Mouse (Mus musculus): ENCODE measurements around the gene Zcchc14.
"Not testable (repeated sequence)": the region's sequence is repeated elsewhere in the genome, so short reads cannot be mapped to it uniquely, and the experiment has no call there.

Zcchc14 gene

DNA sequence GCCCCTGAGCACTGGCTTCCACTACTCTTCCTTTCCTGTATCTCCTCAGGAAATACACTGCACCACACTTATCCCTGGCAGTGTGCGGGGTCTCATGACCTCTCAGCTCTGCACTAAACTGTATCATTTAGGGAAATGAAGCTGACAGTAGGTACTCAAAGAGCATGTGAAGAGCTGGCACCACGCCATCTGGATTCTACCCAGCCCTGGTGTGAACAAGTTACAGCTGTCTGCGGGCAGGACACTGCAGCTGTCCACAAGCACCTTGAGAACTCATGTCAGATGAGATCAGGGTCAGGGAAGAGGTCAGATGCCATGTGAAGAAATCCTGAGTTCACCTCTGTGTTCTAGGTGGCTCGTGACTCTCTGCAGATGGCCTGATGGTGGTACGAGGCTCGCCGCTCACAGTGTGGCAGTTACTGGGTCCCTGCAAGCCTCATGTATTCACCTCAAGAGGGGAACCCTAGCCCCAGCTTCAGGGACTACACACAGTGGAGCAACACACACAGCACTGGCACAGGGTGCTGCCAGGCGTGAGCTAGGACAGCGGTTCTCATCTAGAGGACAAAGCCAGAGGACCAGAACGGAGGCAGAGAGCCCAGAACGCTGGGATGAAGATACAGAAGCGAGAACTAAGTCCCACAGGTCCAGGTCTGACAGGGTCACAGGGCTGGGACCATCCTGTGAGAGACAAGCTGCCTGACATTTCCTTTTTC lies 31.7 kb downstream of the Zcchc14 start:
- no peak for DNase-seq

DNA sequence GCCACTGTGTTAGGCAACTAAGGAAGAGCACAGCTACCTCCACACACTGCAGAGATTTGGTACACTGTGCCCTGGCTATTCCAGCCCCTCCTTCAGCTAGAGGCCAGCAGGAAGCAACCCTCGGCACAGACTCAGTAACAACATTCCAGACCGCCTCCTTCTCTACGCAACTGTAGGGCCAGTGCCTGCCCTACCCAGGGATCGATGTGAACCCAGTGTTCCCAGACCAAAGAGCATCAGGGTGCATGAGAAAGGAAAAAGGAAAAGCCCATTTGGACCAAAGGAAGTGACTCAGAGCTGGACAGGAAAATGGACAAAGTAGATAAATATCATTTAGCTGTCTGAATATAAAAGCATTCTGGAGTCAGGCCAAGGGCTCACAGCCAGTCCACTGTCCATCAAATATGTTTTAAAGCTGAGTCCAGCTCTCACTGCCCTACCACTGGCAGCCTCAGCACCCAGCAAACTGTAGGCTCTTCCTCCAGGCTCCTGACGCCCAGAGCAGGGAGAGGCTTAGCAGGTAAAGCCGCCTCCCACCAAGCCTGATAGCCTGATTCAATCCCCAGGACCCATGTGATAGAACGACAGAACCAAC lies 33.2 kb downstream of the Zcchc14 start:
- DNase-seq, result no peak

DNA sequence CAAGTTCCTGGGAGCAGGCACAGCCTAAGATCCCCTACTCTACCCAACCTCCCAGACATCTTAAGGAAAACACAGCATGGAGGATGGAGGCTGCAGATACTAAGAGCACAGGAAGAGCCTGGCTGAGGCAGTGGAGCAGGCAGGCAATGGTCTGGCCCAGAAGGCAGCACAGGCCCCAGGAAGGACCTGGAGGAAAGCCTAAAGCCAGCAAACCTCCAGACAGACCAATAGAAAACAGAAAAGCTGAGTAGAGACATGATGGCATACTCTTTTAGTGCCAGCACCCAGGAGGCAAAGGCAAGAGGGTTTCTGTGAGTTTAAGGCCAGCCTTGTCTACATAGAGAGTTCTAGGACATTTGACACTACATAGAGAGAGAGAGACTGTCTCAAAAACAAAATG lies 39.3 kb downstream of the Zcchc14 start:
- DNase-seq, result no peak

DNA sequence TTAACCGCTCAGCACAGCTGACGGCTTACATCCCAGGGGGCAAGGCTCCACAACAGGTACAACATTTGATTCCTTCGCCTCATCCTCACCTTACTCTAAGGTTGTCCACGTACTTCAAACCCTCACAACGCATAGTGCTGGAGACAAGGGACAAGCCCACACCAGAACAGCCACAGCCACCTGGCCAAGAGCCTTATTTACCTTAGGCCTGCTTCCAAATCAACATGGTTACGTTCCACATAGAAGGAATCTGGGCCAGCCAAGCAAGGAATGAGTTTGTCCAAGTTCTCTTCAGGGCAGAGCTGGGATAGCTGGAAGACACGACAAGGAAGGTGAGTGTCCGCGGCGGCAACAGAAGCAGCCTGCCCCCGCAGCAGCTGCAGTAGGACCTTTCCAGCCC lies 42.8 kb downstream of the Zcchc14 start:
- no peak for DNase-seq

DNA sequence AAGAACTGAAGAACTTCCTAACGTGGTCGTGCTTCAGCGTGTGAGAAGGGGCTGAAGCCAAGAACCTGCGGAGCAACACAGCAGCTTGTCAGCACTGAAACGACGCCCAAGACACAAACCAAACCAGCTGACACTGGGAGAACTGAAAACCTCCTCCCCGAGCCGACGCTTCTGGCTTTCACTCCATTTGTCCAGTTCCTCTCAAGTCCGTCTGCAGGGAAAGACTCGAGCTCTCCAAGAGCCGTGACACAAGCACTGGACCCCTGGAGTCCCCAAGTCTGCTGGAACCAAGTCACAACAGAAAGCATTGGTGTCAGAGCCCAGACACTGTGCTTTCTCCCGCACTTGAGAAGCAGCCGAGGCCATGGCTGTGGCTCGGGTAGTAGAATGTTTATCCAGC lies 43.5 kb downstream of the Zcchc14 start:
- DNase-seq, result no peak

GRCm38 (mm10) chr8:121607661-121608060 lies 45.0 kb downstream of the Zcchc14 start:
- DNase-seq, result no peak

DNA sequence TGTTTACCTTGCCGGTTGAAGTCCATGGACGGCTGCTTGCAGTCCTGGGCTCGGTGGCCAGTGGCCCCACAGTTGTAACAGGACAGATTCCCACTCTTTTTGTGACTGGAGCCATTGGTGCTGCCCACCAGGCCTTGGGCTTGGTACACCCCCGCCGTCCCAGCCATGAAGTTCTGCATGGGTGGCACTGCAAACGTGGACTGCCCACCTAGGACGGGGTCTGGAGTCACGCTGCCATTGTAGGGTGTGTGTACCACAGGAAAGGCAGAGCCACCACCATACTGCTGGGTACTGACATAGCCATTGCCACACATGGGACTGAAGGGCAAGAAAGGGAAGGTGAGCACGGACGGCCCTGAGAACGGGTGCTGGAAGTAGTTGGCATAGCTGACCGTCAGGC lies 48.9 kb downstream of the Zcchc14 start:
- DNase-seq, result no peak

GRCm38 (mm10) chr8:121602860-121603259 lies 49.8 kb downstream of the Zcchc14 start:
- DNase-seq, result peak; percentile 80

GRCm38 (mm10) chr8:121602411-121602810 lies 50.3 kb downstream of the Zcchc14 start:
- DNase-seq, result no peak

GRCm38 (mm10) chr8:121599842-121600241 lies 52.9 kb downstream of the Zcchc14 start:
- no peak for DNase-seq

GRCm38 (mm10) chr8:121598892-121599291 lies 53.8 kb downstream of the Zcchc14 start:
- DNase-seq, result peak; percentile 89

DNA sequence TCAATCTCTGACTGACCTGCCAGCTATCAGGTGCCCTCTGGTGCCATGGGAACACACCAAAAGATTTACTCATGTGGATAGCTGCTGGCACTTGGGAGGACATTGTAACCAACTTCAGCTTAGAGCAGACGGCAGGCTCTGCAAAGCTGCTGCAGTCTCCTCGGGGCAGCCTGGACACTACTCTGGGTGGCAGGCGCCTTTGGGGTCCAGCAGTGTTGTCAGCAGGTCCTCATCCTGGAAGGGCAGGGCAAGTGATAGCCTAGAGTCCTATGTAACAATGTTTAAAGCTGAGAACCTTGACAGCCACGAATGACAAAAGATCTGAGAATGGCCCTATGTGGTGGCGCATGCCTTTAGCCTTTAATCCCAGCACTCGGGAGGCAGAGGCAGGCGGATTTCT lies 54.5 kb downstream of the Zcchc14 start:
- no peak for DNase-seq

GRCm38 (mm10) chr8:121597492-121597891 lies 55.2 kb downstream of the Zcchc14 start:
- DNase-seq, result not testable (repeated sequence)

DNA sequence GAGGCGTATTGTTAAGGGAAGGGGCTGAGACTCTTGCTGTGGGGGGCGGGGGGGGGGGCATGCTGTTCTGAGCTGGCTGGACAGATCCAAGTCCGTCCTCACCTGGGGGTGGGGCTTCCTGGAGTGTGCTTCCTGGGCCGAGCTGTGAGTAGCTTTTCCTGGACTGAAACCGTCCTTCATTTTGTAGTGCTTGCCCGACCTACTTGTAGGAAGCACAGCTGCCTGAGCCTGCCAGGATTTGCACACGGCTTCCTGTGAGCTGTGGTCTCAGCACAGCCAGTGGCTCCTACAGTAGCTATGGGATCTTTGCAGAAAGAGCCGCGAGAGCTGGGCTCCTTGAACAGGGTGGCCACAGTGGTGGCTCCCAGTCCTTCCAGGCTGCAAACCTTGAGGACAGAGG lies 58.7 kb downstream of the Zcchc14 start:
- DNase-seq, result no peak

- DNase-seq, result no peak
Observed at GRCm38 (mm10) chr8:121593293-121593692, 59.4 kb downstream of the Zcchc14 start.

DNA sequence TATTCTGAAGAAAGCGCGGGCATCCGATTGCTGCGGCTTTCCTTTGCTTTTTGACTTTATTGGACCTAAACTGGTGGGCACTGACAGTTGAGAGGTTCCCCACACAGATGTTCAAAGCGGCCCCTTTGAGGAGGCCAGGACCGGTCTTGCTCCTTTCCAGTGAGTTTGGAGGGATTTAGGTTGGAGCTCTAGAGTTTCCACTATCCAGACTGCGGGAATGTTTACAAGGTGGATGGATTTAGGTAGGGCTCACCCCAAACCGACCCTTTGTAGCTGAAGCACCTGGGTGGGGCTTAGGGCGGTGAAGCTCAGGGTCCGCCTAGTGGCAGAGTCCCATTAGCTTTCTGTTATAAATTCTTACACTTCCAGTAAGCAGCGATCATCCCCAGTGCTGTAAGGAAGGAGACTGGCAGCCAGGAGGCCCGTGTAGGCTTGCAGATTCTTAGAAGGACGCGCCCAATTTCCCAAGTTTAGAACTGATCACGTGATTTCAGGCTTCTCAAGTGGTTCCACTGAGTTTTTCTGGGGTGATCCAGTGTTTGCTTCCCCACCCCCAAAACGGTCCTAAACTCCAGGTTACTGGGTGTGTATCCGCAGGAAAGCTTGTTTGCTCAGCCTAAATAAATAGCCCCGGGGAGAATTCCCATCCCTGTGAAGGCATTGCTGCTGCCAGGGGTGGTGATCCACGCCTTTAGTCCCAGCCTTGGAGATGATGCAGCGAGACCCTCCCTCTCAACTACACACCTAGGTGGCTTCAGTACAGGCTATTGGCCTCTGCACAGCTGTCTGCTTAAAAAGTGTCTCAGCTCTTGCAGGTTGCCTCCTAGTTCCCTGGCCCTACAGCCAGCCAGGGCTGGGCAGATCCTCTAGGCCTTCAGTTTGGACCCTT lies 61.3 kb downstream of the Zcchc14 start:
- peak; percentile 76 for DNase-seq

DNA sequence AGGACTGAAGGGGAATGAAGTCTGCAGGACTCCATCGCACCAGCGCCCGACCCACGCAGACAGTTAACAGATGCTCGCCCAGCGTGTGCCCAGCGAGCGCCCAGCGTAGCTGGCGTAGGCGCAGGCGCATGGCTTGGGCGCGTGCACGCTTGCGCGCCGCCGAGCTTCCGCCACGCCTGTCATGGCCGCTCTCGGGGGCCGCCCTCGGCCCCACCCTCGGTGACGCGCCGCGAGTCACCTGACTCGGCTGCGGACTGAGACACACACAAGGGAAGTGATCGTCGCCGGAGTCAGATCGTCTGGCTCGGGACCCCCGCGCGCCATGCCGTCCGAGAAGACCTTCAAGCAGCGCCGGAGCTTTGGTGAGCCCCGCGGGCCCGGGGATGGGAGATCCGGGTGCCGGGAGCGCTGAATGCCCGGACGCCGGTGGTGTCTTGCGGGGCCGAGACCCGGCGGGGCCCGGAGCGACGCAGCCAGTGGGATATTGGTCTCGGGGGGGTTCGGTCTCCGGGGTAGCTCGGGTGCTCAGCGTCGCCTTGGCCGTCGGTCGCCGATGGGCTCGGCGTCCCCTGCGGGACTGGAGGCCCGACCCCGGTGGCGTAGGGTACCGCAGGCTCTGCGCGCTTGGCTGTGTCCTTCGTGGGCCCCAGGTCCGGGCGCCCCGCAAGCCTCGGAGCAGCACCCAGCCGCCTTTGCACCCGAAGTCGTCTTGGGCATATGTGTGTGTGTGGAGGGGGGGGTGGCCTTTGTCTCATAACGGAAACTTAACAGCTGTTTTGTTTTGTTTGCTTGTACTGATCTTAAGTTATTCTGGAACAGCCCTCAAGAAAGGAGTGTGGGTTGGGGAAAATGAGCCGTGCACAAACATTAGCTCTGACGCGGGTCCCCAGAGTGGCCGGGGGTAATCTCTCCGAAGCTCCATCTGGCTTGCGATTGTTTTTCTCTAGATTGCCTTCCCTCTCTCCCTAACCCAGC lies 62.2 kb downstream of the Zcchc14 start, which contains the start of gene Map1lc3b:
Map1lc3b (plus strand) TSS at position 159 of the 975 bp plus-strand sequence.
- peak; percentile 97 for DNase-seq

- no peak for DNase-seq
Observed at GRCm38 (mm10) chr8:121589205-121589726, 63.4 kb downstream of the Zcchc14 start.

DNA sequence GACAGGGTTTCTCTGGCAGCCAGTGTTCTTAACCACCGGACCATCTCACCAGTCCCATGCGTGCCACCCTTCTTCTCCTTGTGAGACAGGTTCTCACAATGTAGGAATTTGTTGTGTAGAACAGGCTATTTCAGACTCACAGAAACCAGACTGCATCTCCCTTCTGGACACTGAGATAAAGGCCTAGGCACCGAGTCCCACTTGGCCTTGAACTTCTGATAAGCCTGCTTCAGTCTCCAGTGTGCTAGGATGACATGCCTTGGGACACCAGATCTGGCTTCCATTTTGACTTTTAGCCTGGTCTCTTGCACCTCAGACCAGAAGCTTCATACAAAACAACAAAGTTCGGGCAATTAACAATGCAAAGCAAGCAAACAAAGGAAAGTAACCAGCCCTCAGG lies 64.0 kb downstream of the Zcchc14 start:
- no peak for DNase-seq

DNA sequence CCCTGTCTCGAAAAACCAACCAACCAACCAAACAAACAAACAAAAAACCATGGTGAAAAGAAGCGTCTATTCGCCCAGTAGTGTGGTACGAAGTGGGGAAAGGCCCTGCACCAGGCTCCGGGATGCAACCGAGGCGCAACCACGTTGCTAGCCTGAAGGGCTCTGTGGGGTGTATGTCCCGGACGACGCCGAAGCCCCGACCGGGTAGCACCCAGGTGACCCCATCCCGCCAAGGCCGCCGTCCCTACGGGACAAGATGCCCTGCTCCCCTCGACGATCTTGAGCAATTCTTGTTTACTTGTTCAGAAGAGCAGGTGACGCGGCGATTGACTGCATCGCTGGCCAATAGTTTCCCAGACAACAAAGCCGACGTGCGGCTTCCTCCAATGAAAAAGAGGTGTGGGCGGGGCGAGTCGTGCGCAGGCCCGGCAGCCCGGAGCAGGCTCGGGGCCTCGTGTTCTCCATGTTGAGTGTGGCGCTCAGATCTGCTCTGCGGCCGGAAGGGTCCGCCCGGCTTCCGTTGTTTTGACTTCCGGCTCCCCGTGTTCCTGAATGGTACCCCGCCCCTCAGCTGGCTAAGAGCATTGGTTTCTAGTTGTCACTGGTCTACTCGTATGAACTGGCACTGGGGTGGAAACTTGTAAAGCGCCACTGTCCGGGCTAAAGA lies 67.4 kb downstream of the Zcchc14 start:
- DNase-seq, result peak; percentile 100

DNA sequence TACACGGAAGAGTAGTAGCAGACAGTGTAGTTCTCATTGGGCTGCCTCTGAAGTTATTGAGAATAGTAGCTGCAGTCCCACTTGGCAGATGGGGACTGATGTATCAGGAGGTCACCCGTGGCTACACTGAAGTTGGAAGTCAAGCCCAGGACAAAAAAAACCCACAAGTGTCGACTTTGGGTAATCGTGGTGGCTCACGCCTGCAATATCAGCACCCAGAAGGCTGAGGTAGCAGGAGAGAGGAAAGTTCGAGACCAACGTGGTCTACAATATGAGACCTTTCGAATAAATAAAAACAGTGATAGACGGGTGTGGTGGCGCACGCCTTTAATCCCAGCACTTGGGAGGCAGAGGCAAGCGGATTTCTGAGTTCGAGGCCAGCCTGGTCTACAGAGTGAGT lies 68.0 kb downstream of the Zcchc14 start:
- no peak for DNase-seq

GRCm38 (mm10) chr8:121583653-121584052 lies 69.0 kb downstream of the Zcchc14 start:
- DNase-seq, result no peak

Measured in thymus, postnatal 4 days (tissue).